Mouse (Mus musculus) bone marrow macrophage, adult 2 months (primary cell): Measurements from ENCODE around the gene Scyl2.

Experiments
- CTCF ChIP-seq: IDR thresholded peaks from 2 replicates; pipeline ENCODE4 v1.5.1; 2012; ENCODE audit warnings: low read depth, mild to moderate bottlenecking, low read length, moderate library complexity
- POLR2A ChIP-seq: IDR thresholded peaks from 2 replicates; pipeline ENCODE4 v1.6.1; 2012; ENCODE audit warnings: mild to moderate bottlenecking, low read depth, low read length, borderline replicate concordance

- TF ChIP-seq CTCF (no peak), POLR2A (no peak)
Observed at GRCm38 (mm10) chr10:89708720-89709119, 22.6 kb upstream of the Scyl2 start.
